Mouse (Mus musculus) kidney, postnatal 4 days (tissue): ENCODE data around the gene Spag8.

Experiments used
- DNase-seq, 2 experiments: peaks; one replicate each; pipeline ENCODE4 v3.0.0; 2021; ENCODE audit warnings: mixed read lengths in 2 of 2

Spag8 gene

GRCm38 (mm10) chr4:43653161-43654015 is at the start of gene Spag8:
TSS of gene Spag8 (minus strand) at chr4:43653594.
- peak; percentile 53 to 71 for DNase-seq

GRCm38 (mm10) chr4:43700707-43701106 is 47.3 kb upstream of the Spag8 start, which contains the start of gene Olfr70:
TSS of gene Olfr70 (minus strand) at chr4:43700807.
- no peak for DNase-seq

GRCm38 (mm10) chr4:43696561-43696960 is 43.2 kb upstream of the Spag8 start:
- no peak for DNase-seq

GRCm38 (mm10) chr4:43695249-43695671 is 41.9 kb upstream of the Spag8 start:
- DNase-seq: peak; percentile 38 to 60

- DNase-seq: no peak
These were observed 41.2 kb upstream of the Spag8 start for GRCm38 (mm10) chr4:43694439-43695248.

- no peak for DNase-seq
These were observed 40.4 kb upstream of the Spag8 start for GRCm38 (mm10) chr4:43693806-43694241.

- no peak for DNase-seq
These were observed 37.6 kb upstream of the Spag8 start for GRCm38 (mm10) chr4:43691026-43691425.

GRCm38 (mm10) chr4:43690021-43690420 is 36.6 kb upstream of the Spag8 start:
- no peak for DNase-seq

GRCm38 (mm10) chr4:43679416-43680043 is 26.1 kb upstream of the Spag8 start:
- peak; percentile 55 to 72 for DNase-seq

- no peak for DNase-seq
These were observed 25.1 kb upstream of the Spag8 start for GRCm38 (mm10) chr4:43678541-43678940.

- DNase-seq: no peak
These were observed 22.2 kb upstream of the Spag8 start for GRCm38 (mm10) chr4:43675608-43676007.

- DNase-seq: no peak
These were observed 21.6 kb upstream of the Spag8 start for GRCm38 (mm10) chr4:43674974-43675373.

- no peak for DNase-seq
These were observed 20.3 kb upstream of the Spag8 start for GRCm38 (mm10) chr4:43673703-43674102.

GRCm38 (mm10) chr4:43672070-43672469 is 18.7 kb upstream of the Spag8 start:
- peak; percentile 95 to 97 for DNase-seq

GRCm38 (mm10) chr4:43669428-43669794 is 16.0 kb upstream of the Spag8 start:
- DNase-seq: peak; percentile 83 to 89

- DNase-seq: peak; percentile 93 to 95
These were observed 15.5 kb upstream of the Spag8 start, which contains the start of the genes Tmem8b and Fam221b for GRCm38 (mm10) chr4:43668782-43669427. TSS of gene Tmem8b (plus strand) at chr4:43668971. TSS of gene Fam221b (minus strand) at chr4:43669145.

- no peak for DNase-seq
These were observed 13.0 kb upstream of the Spag8 start for GRCm38 (mm10) chr4:43666412-43666811.

GRCm38 (mm10) chr4:43657146-43657545 is 3.8 kb upstream of the Spag8 start:
- DNase-seq: no peak

- DNase-seq: peak; percentile 92 to 96
These were observed 3.1 kb upstream of the Spag8 start, which contains the start of gene Hint2 for GRCm38 (mm10) chr4:43656339-43657109. TSS of gene Hint2 (minus strand) at chr4:43656466.

- peak in 1 of 2 experiments; percentile 18 for DNase-seq
These were observed 2.4 kb upstream of the Spag8 start for GRCm38 (mm10) chr4:43655656-43656338.

GRCm38 (mm10) chr4:43652726-43653125 is 668 bp downstream of the Spag8 start:
- no peak for DNase-seq
